Mouse (Mus musculus): ENCODE data around the gene Ric8a. TPM values are rescaled to one million over a fixed set of nuclear protein-coding genes. Genes with fewer than 3 reads are reported as not detected.
"Not testable (repeated sequence)": the region's sequence is repeated elsewhere in the genome, so short reads cannot be mapped to it uniquely, and the experiment has no call there.

The Ric8a gene
- polyA plus RNA-seq, 2 experiments, result 70.3 to 74.0 TPM

GRCm38 (mm10) chr7:140880865-140881515 lies 24.2 kb downstream of the Ric8a start:
- H3K36me3 ChIP-seq (ENCODE audit: control insufficient read depth, insufficient read depth, low read length), result peaks cover 30% of the 10 kb centered on the region
- H3K4me1 ChIP-seq (ENCODE audit: control insufficient read depth, insufficient read depth, low read length), result peaks cover 7% of the 10 kb centered on the region
- no peaks in the 10 kb centered on the region for H3K27me3 ChIP-seq (ENCODE audit: control insufficient read depth, insufficient read depth, low read length)
- no peaks in the 10 kb centered on the region for H3K9me3 ChIP-seq (ENCODE audit: control insufficient read depth, low read length)
- ATAC-seq (ENCODE audit: low FRiP score, low read depth) (no peak), DNase-seq (ENCODE audit: low spot score) (no peak)
- H3K4me3 ChIP-seq (replicated peaks; ENCODE audit: low read length), result peak overlapping the region; percentile 72
- peak overlapping the region; percentile 69 for H3K9ac ChIP-seq (ENCODE audit: low read depth, low read length, severe bottlenecking)
- TF ChIP-seq POLR2A (IDR thresholded peaks at IDR 0.05; ENCODE audit: borderline replicate concordance, extremely low read depth, insufficient read depth, insufficient read length), result no peak
- H3K4me2 ChIP-seq (replicated peaks; ENCODE audit: low read depth, low read length, severe bottlenecking), result peak overlapping the region; percentile 49
- no peak overlapping the region for H3K27ac ChIP-seq (replicated peaks; ENCODE audit: low read depth, low read length)
- WGBS, result 15% methylated on average over 8 of the region's 8 CpGs

- peak; percentile 96 for DNase-seq (ENCODE audit: low spot score)
Measured at GRCm38 (mm10) chr7:140881696-140882468, 25.1 kb downstream of the Ric8a start, which contains the start of the genes Psmd13 and Sirt3. Gene Psmd13, plus strand, starts transcription at chr7:140881968. Gene Sirt3, minus strand, starts transcription at chr7:140882309.

GRCm38 (mm10) chr7:140882469-140882803 lies 25.7 kb downstream of the Ric8a start:
- Histone ChIP-seq H3K4me3 (replicated peaks; ENCODE audit: low read length) (peak overlapping the region; percentile 72), H3K9me3 (ENCODE audit: control insufficient read depth, low read length) (no peaks in the 10 kb centered on the region), H3K4me2 (replicated peaks; ENCODE audit: low read depth, low read length, severe bottlenecking) (peak overlapping the region; percentile 49), H3K4me1 (ENCODE audit: control insufficient read depth, insufficient read depth, low read length) (peaks cover 7% of the 10 kb centered on the region), H3K36me3 (ENCODE audit: control insufficient read depth, insufficient read depth, low read length) (peaks cover 31% of the 10 kb centered on the region), H3K27ac (replicated peaks; ENCODE audit: low read depth, low read length) (no peak overlapping the region), H3K9ac (ENCODE audit: low read depth, low read length, severe bottlenecking) (peak overlapping the region; percentile 69), H3K27me3 (ENCODE audit: control insufficient read depth, insufficient read depth, low read length) (no peaks in the 10 kb centered on the region)
- DNase-seq (ENCODE audit: low spot score), result no peak
- TF ChIP-seq POLR2A (IDR thresholded peaks at IDR 0.05; ENCODE audit: borderline replicate concordance, extremely low read depth, insufficient read depth, insufficient read length), result no peak
- 0% methylated on average over 12 of the region's 12 CpGs for WGBS
- ATAC-seq (ENCODE audit: low FRiP score, low read depth), result peak; percentile 39

More at GRCm38 (mm10) chr7:140881696-140882468, 25.1 kb downstream of the Ric8a start, which contains the start of the genes Psmd13 and Sirt3:
- H3K4me1 ChIP-seq (ENCODE audit: control insufficient read depth, insufficient read depth, low read length), result peaks cover 7% of the 10 kb centered on the region
- peak within 1 kb of the TSS; percentile 69 for H3K9ac ChIP-seq (ENCODE audit: low read depth, low read length, severe bottlenecking)
- peak within 1 kb of the TSS; percentile 72 for H3K4me3 ChIP-seq (replicated peaks; ENCODE audit: low read length)
- peak; percentile 96 for ATAC-seq (ENCODE audit: low FRiP score, low read depth)
- H3K4me2 ChIP-seq (replicated peaks; ENCODE audit: low read depth, low read length, severe bottlenecking), result peak within 1 kb of the TSS; percentile 49
- WGBS, result under 1% methylated on average over 58 of the region's 59 CpGs
- peak; percentile 51; the same call in 1 of the 2 replicates for TF ChIP-seq POLR2A (IDR thresholded peaks at IDR 0.05; ENCODE audit: borderline replicate concordance, extremely low read depth, insufficient read depth, insufficient read length)
- H3K36me3 ChIP-seq (ENCODE audit: control insufficient read depth, insufficient read depth, low read length), result peaks cover 29% of the 10 kb centered on the region
- H3K27me3 ChIP-seq (ENCODE audit: control insufficient read depth, insufficient read depth, low read length), result no peaks in the 10 kb centered on the region
- H3K27ac ChIP-seq (replicated peaks; ENCODE audit: low read depth, low read length), result peak within 1 kb of the TSS; percentile 58
- H3K9me3 ChIP-seq (ENCODE audit: control insufficient read depth, low read length), result no peaks in the 10 kb centered on the region

- not testable (repeated sequence) for H3K4me1 ChIP-seq (ENCODE audit: control insufficient read depth, insufficient read depth, low read length); ATAC-seq (ENCODE audit: low FRiP score, low read depth); H3K27me3 ChIP-seq (ENCODE audit: control insufficient read depth, insufficient read depth, low read length); H3K27ac ChIP-seq (replicated peaks; ENCODE audit: low read depth, low read length); H3K4me3 ChIP-seq (replicated peaks; ENCODE audit: low read length); H3K4me2 ChIP-seq (replicated peaks; ENCODE audit: low read depth, low read length, severe bottlenecking); H3K9ac ChIP-seq (ENCODE audit: low read depth, low read length, severe bottlenecking); DNase-seq (ENCODE audit: low spot score); H3K9me3 ChIP-seq (ENCODE audit: control insufficient read depth, low read length)
- WGBS, result 97% methylated on average over 16 of the region's 16 CpGs
- peaks cover 75% of the 10 kb centered on the region for H3K36me3 ChIP-seq (ENCODE audit: control insufficient read depth, insufficient read depth, low read length)
Measured at GRCm38 (mm10) chr7:140890636-140891035, 33.9 kb downstream of the Ric8a start.

- H3K4me3 ChIP-seq (replicated peaks; ENCODE audit: low read length), result no peak overlapping the region
- no peaks in the 10 kb centered on the region for H3K27me3 ChIP-seq (ENCODE audit: control insufficient read depth, insufficient read depth, low read length)
- TF ChIP-seq POLR2A (IDR thresholded peaks at IDR 0.05; ENCODE audit: borderline replicate concordance, extremely low read depth, insufficient read depth, insufficient read length), result no peak
- H3K36me3 ChIP-seq (ENCODE audit: control insufficient read depth, insufficient read depth, low read length), result peaks cover 71% of the 10 kb centered on the region
- H3K4me2 ChIP-seq (replicated peaks; ENCODE audit: low read depth, low read length, severe bottlenecking), result no peak overlapping the region
- 91% methylated on average over 7 of the region's 7 CpGs for whole genome bisulfite sequencing
- no peaks in the 10 kb centered on the region for H3K9me3 ChIP-seq (ENCODE audit: control insufficient read depth, low read length)
- no peak overlapping the region for H3K27ac ChIP-seq (replicated peaks; ENCODE audit: low read depth, low read length)
- H3K9ac ChIP-seq (ENCODE audit: low read depth, low read length, severe bottlenecking), result no peak overlapping the region
- DNase-seq (ENCODE audit: low spot score) (no peak), ATAC-seq (ENCODE audit: low FRiP score, low read depth) (no peak)
- no peaks in the 10 kb centered on the region for H3K4me1 ChIP-seq (ENCODE audit: control insufficient read depth, insufficient read depth, low read length)
Measured at GRCm38 (mm10) chr7:140894031-140894430, 37.3 kb downstream of the Ric8a start.

Data from limb, embryonic 14.5 days (tissue).